Mouse (Mus musculus) hindbrain, embryonic 13.5 days (tissue): ENCODE results near the gene Tmigd3. TPM values are rescaled to one million over a fixed set of nuclear protein-coding genes. Genes with fewer than 3 reads are reported as not detected.

Source experiments
- ATAC-seq: fragments of 200-750 bp; cut with Nextera tagmentation; 2 replicates; pipeline ENCODE4 v1.8.0; 2017; ENCODE audit warnings: moderate TSS enrichment; ENCODE audit not compliant: low FRiP score
- H3K27ac ChIP-seq: fragments of 300-500 bp; sonication (generic); 2 replicates; pipeline ENCODE4 v1.5.1; 2015; ENCODE audit warnings: inconsistent platforms, mild to moderate bottlenecking, moderate library complexity
- H3K27me3 ChIP-seq: fragments of 300-500 bp; sonication (generic); 2 replicates; pipeline ENCODE4 v1.6.1; 2015; ENCODE audit warnings: mild to moderate bottlenecking, inconsistent platforms
- H3K36me3 ChIP-seq: fragments of 300-500 bp; sonication (generic); 2 replicates; pipeline ENCODE4 v1.6.1; 2015; ENCODE audit warnings: mild to moderate bottlenecking, inconsistent platforms
- H3K4me1 ChIP-seq: fragments of 300-500 bp; sonication (generic); replicated peaks from 2 replicates; pipeline ENCODE4 v1.6.1; 2015; ENCODE audit warnings: inconsistent platforms
- H3K4me2 ChIP-seq: fragments of 300-500 bp; sonication (generic); 2 replicates; pipeline ENCODE4 v1.6.1; 2015; ENCODE audit warnings: inconsistent platforms, mild to moderate bottlenecking, moderate library complexity
- H3K4me3 ChIP-seq: fragments of 300-500 bp; sonication (generic); 2 replicates; pipeline ENCODE4 v1.5.1; 2015; ENCODE audit warnings: mild to moderate bottlenecking, inconsistent platforms
- H3K9ac ChIP-seq: fragments of 300-500 bp; sonication (generic); 2 replicates; pipeline ENCODE4 v1.6.1; 2015; ENCODE audit warnings: mild to moderate bottlenecking, inconsistent platforms
- H3K9me3 ChIP-seq: fragments of 300-500 bp; sonication (generic); 2 replicates; pipeline ENCODE4 v1.6.1; 2016; ENCODE audit warnings: inconsistent platforms
- WGBS: fragments of 180-500 bp; shearing (Covaris S2); methylation state at CpG from one replicate; pipeline ENCODE4 v1.1.7; 2015; 5-methylcytosine and 5-hydroxymethylcytosine counted together
- polyA plus RNA-seq: library from polyadenylated mRNA; unstranded; fragments of >200 nt; fragmentation: Nextera tagmentation; extraction: Ambion mirVana; gene quantifications from 2 replicates; pipeline ENCODE4 v1.2.1, GENCODE M21; 2015

Gene Tmigd3
- polyA plus RNA-seq, 1 experiment from 2014 or later: not detected

DNA sequence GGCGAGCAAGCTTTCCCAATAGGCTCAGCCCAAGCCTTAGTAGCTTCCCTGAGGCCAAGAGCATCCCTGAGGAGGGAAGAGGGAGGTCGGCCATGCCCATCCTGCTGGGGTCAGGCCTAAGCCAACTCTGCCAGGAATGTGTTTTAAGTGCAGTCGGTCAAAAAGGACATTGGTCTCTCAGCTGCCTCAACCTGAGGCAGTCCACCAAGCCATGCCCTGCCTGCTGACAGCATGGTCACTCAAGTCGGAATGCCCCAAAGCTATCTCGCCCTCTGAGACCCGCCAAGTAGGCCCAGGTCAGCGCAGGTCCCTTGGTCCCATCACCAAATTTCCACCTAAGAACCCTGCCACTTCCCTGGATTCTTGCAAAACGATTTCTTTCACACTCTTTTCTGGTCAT, 8.0 kb downstream of the Tmigd3 start:
- no peak for ATAC-seq
- WGBS: 85% methylated on average over 8 of the region's 8 CpGs

DNA sequence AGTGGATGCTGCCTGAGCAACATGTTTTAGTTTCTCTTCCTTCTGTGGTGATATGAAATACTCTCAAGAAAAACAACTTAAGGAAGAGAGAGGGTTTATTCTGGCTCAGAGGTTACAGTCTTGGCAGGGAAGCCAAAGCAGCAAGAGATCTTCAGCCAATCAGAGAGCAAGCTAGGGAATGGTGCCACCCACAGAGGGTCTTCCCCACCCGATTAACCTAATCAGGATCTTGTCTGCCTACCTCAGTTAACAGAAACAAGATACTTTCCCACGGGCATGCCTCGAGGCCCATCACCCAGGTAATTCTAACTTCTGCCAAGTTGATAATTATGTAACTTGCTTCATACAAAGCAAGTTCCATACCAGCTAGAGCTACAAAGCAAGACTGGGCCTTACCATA, 9.7 kb downstream of the Tmigd3 start:
- Histone ChIP-seq H3K9me3 (no peaks in the 10 kb centered on the region), H3K4me1 (no peaks in the 10 kb centered on the region), H3K4me3 (no peak overlapping the region), H3K27me3 (no peaks in the 10 kb centered on the region), H3K36me3 (no peaks in the 10 kb centered on the region), H3K9ac (no peak overlapping the region), H3K4me2 (no peak overlapping the region), H3K27ac (no peak overlapping the region)
- ATAC-seq: no peak
- WGBS: 78% methylated on average over 3 of the region's 3 CpGs

More for the DNA sequence above, 8.0 kb downstream of the Tmigd3 start:
- Histone ChIP-seq H3K27me3 (no peaks in the 10 kb centered on the region), H3K4me2 (no peak overlapping the region), H3K4me3 (no peak overlapping the region), H3K9me3 (no peaks in the 10 kb centered on the region), H3K36me3 (no peaks in the 10 kb centered on the region), H3K9ac (no peak overlapping the region), H3K27ac (no peak overlapping the region), H3K4me1 (no peaks in the 10 kb centered on the region)

DNA sequence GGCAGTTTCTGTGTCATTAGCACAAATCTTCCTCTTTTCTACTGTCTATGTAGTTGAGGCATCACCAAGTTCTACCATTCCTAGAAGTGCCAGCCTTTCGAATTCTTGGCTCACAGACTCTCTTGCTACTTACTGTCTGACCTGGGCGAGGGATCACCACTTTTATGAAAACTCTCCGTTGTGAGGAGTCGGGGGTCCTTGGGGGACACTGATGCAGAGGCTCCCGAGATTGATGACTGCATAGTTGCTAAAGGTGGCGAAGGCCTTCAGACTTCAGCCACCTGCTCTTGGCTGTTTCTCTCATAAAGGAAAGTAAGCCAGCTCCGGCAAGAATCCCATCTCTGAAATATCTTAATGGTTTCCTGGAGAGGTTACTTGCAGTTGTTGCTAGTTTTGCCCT, 11.4 kb downstream of the Tmigd3 start:
- no peak overlapping the region for H3K27ac ChIP-seq
- no peak overlapping the region for H3K4me2 ChIP-seq
- no peak for ATAC-seq
- no peaks in the 10 kb centered on the region for H3K27me3 ChIP-seq
- no peaks in the 10 kb centered on the region for H3K4me1 ChIP-seq
- no peak overlapping the region for H3K4me3 ChIP-seq
- H3K9me3 ChIP-seq: no peaks in the 10 kb centered on the region
- H3K36me3 ChIP-seq: no peaks in the 10 kb centered on the region
- WGBS: 90% methylated on average over 7 of the region's 7 CpGs
- no peak overlapping the region for H3K9ac ChIP-seq

DNA sequence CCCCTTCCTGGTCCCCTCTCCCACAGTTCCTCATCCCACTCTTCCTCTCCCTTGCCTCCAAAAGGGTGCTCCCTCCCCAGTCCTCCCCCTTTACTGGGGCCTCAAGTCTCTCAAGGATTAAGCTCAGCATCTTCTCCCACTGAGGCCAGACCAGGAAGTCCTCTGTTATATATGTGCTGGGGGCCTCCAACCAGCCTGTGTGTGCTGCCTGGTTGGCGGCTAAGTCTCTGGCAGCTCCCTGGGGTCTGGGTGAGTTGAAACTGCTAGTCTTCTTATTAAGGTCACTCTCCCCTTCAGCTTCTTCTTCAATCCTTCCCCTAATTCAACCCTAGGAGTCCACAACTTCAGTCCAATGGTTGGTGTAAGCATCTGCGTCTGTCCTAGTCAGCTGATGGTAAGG, 12.4 kb downstream of the Tmigd3 start:
- 90% methylated on average over 2 of the region's 2 CpGs for WGBS
- no peak overlapping the region for H3K27ac ChIP-seq
- ATAC-seq: no peak
- H3K4me1 ChIP-seq: no peaks in the 10 kb centered on the region
- no peak overlapping the region for H3K4me2 ChIP-seq
- no peaks in the 10 kb centered on the region for H3K9me3 ChIP-seq
- no peaks in the 10 kb centered on the region for H3K27me3 ChIP-seq
- H3K4me3 ChIP-seq: no peak overlapping the region
- H3K9ac ChIP-seq: no peak overlapping the region
- no peaks in the 10 kb centered on the region for H3K36me3 ChIP-seq

DNA sequence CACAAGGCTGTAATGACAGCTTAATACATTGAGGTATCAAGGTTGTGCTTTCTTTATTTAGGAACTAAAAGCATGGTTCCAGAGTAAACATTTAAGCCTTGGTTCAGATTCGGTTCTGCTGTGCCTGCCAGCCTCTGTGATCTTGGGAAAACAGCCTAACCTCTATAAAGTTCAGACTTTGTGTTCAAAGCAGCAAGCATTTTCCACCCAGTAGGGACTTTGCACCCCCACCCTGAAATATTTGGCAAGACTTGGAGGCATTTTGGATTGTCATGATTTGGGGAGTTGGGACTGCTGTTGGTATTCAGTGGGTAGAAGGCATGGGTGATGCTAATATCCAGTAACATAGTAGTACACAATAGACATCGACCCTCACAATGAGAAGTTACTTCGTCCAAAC, 18.3 kb downstream of the Tmigd3 start:
- Histone ChIP-seq H3K4me1 (no peaks in the 10 kb centered on the region), H3K27ac (no peak overlapping the region), H3K36me3 (no peaks in the 10 kb centered on the region), H3K9ac (no peak overlapping the region), H3K9me3 (no peaks in the 10 kb centered on the region), H3K4me3 (no peak overlapping the region), H3K4me2 (no peak overlapping the region), H3K27me3 (no peaks in the 10 kb centered on the region)
- WGBS: 80% methylated on average over 3 of the region's 3 CpGs
- ATAC-seq: no peak

DNA sequence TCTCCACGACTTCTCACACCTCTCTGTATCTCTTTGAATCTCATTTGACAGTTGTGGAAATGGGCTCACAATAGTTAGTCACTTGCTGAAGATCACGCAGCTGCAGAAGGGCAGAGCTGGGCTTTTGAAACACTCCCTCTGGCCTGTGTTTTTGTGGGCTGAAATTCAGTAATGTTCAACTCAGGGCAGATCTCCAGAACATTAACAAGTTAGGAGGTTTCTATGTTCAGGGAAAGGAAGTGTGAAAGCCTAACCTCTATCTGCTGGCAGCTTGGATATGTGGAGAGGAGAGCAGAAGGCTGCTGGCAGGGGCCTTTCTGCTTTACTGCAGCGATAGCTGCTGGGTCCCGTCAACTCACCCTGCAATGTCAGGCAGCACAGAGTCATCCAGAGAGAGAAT, 19.5 kb downstream of the Tmigd3 start:
- no peak overlapping the region for H3K27ac ChIP-seq
- H3K4me2 ChIP-seq: no peak overlapping the region
- no peak for ATAC-seq
- no peaks in the 10 kb centered on the region for H3K27me3 ChIP-seq
- no peak overlapping the region for H3K4me3 ChIP-seq
- no peaks in the 10 kb centered on the region for H3K36me3 ChIP-seq
- H3K4me1 ChIP-seq: peaks cover 6% of the 10 kb centered on the region; the same call in 1 of the 2 replicates
- no peak overlapping the region for H3K9ac ChIP-seq
- WGBS: 77% methylated on average over 4 of the region's 4 CpGs
- H3K9me3 ChIP-seq: no peaks in the 10 kb centered on the region

DNA sequence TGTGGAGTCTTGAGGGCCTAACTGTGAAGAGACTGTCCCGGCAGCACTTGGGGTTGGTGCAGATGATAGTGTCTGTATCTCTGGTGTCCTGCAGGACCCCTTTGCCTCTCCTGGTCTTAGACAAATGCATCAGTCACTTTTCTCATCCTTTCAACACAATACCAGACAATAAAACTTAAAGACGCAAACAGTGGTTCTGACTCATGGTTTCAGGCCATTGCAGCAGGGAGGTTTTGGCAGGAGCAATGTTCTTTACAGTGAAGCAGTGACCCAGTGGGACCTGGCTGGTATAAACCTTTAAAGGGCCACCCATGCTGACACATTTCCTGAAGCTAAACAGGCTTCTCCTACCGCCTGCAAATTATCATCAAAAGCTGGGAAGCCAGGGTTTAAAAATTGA, 20.4 kb downstream of the Tmigd3 start:
- H3K36me3 ChIP-seq: no peaks in the 10 kb centered on the region
- ATAC-seq: no peak
- H3K27ac ChIP-seq: no peak overlapping the region
- WGBS: 85% methylated on average over 3 of the region's 3 CpGs
- no peak overlapping the region for H3K4me3 ChIP-seq
- no peak overlapping the region for H3K9ac ChIP-seq
- H3K9me3 ChIP-seq: no peaks in the 10 kb centered on the region
- H3K4me1 ChIP-seq: peaks cover 6% of the 10 kb centered on the region; the same call in 1 of the 2 replicates
- no peaks in the 10 kb centered on the region for H3K27me3 ChIP-seq
- H3K4me2 ChIP-seq: no peak overlapping the region

DNA sequence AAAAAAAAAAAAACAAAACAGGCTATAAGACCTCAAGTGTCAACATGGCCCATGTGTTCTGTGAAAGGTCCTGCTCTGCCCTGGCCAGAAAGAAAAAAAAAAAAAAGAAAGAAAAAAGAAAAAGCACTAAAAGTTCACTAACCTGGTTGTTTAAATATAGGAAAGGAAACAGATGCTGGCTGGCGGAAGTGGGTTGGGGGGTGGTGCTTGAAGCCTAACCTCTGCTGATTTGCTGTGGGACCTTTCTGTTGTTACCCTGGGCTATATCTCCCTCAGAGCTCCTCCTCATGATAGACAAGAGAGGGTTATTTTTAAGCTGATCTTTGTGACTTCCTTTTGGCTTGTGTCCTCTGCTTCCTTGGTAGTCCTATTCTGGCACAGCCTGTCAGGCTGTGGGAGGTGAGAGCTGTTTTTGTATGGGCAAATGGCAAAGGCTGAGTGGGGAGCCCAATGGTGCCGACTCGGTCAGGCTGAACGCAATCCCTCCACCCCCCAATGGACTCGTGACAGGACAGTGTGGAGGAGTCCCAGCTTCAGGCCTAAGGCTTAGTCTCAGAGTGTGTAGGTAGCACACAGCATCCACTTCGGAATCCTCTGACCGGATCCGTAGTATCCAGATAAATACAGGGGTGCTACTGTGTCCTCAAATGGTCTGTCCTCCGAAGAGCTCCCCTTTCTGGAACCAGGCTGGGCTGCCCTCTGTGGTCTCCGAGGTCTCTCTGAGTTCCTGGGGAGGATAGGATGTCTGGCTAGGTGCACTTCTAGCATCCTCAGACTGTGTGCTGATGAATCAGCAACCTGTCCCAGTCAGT, 21.3 kb downstream of the Tmigd3 start:
- no peak overlapping the region for H3K27ac ChIP-seq
- H3K4me1 ChIP-seq: peaks cover 6% of the 10 kb centered on the region; the same call in 1 of the 2 replicates
- no peaks in the 10 kb centered on the region for H3K36me3 ChIP-seq
- WGBS: 80% methylated on average over 10 of the region's 10 CpGs
- H3K4me3 ChIP-seq: no peak overlapping the region
- no peak overlapping the region for H3K9ac ChIP-seq
- no peak for ATAC-seq
- no peaks in the 10 kb centered on the region for H3K9me3 ChIP-seq
- no peak overlapping the region for H3K4me2 ChIP-seq
- no peaks in the 10 kb centered on the region for H3K27me3 ChIP-seq

DNA sequence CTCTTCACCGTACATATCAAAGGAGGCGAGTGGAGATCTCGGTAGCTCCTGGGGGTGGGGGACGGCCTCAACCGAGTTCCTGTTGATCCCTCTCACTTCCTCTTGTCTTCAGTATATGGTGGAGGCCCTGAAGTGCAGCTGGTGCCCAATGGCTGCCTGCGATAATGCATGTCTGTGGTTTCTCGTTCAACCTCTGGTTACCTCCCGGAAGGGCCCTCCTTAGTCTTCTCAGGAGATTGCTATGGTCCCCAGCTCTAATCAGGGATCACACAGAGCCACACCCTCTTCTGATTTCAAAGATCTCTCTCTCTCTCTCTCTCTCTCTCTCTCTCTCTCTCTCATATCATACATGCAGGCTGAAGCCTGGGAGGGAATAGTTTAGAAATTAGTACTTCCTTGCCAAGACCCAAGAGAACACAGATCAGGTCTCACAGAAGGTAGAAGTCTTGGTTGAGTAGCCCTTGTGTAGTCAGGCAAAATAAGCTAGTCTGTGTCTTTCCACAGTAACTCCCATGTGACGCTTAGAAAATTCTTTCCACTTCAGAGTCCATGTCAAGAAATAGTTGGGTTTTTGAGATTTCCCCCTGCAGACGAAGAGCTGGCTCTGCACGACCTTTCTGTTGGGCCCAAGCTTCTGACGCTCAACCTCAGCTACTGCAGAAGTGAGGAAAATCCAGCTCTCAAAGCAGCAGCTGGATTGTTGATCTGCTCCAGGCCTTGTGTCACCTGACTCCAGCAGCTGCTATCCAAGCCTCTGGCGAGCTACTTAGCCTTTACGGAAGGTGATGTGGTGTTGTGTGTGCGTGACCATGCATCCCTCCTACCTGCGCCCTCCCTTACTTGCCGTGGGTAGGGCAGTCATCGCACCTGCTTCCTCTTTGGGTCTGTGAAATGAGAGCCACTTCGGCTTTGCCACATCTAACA, 22.1 kb downstream of the Tmigd3 start:
- no peak overlapping the region for H3K4me3 ChIP-seq
- ATAC-seq: no peak
- H3K27me3 ChIP-seq: no peaks in the 10 kb centered on the region
- H3K27ac ChIP-seq: no peak overlapping the region
- no peaks in the 10 kb centered on the region for H3K36me3 ChIP-seq
- H3K4me1 ChIP-seq: peaks cover 6% of the 10 kb centered on the region; the same call in 1 of the 2 replicates
- WGBS: 88% methylated on average over 19 of the region's 19 CpGs
- no peak overlapping the region for H3K4me2 ChIP-seq
- H3K9ac ChIP-seq: no peak overlapping the region
- no peaks in the 10 kb centered on the region for H3K9me3 ChIP-seq

DNA sequence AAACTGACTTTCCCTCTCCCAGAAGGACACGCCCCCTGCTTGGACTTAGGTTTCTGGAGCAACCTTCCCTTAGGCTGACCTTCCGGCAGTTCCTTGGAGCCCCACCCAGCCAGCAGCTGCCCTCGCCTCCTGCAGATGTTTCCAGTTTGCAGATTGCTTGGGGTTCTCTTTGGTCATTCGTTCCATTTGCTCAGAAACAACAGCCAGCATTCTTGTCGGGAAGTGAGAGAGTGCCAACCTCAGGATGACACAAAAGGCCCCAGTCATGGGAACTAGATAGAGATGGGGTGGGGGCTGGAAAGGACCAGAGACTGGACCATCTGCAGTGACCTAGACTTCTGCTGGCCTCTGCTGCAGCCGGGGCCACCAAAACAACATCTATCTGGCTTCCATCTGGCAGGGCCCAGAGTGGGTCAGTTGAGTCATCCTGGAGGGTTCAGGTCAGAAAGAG, 23.3 kb downstream of the Tmigd3 start:
- Histone ChIP-seq H3K4me2 (no peak overlapping the region), H3K4me1 (peaks cover 6% of the 10 kb centered on the region; the same call in 1 of the 2 replicates), H3K4me3 (no peak overlapping the region), H3K9ac (no peak overlapping the region), H3K27ac (no peak overlapping the region), H3K36me3 (no peaks in the 10 kb centered on the region), H3K9me3 (no peaks in the 10 kb centered on the region), H3K27me3 (no peaks in the 10 kb centered on the region)
- 68% methylated on average over 6 of the region's 6 CpGs for WGBS
- no peak for ATAC-seq

DNA sequence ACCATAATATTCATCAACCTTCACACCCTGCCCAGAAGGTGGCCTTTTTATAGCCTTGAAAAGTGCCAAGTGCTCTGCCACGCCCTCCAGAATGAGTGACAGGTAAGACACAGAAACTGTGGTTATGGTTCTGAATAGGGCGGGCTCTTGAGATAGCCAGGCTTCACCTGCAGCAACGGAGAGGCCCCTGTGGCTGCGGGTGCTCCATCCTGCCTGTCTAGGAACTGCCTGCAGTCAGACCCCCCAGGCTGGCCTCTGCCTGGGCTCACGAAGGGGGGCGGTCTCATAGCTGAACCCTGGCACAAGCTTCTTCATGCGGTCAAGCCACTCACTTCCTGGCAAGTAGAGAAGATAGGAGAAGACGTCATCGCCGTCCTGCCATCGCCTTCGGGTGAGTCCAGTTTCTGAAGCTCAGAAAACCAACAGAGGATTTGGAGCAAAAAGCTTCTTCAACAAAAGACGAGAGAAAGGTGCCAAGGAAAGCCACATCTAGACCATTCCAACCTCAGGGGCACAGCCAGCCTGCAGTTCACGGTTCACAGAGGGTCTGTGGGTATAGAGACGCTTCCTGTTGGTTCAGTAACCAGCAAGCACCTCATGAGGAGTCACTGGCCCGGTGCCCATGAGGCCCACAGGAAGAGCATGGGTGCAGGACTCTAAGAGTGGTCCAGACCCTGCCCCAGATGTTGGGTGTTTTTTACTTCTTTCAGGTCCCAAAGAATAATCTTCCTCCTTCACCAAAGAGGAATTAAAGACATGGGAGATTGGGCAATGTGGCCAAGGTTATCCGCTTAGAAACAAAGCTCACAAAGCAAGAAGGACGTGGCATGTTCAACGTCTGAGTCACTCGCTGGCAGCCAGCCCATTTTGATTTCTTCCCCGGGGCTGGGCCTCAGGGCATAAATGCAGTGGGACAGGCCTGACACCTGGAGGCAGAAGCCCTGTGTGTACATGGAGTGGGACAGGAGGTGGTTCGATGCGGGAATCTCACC, 24.2 kb downstream of the Tmigd3 start:
- ATAC-seq: no peak
- Histone ChIP-seq H3K27me3 (no peaks in the 10 kb centered on the region), H3K9me3 (no peaks in the 10 kb centered on the region), H3K4me2 (no peak overlapping the region), H3K4me1 (peaks cover 6% of the 10 kb centered on the region; the same call in 1 of the 2 replicates), H3K36me3 (no peaks in the 10 kb centered on the region), H3K4me3 (no peak overlapping the region), H3K9ac (no peak overlapping the region), H3K27ac (no peak overlapping the region)
- WGBS: 85% methylated on average over 23 of the region's 23 CpGs
